Mouse (Mus musculus) activated CD4-positive, CD25-positive, alpha-beta regulatory T cell, adult 9 weeks (primary cell): ENCODE results near the gene Gtf2h1. TPM values are rescaled to one million over a fixed set of nuclear protein-coding genes. Genes with fewer than 3 reads are reported as not detected.

Source experiments
- polyA plus RNA-seq: library from polyadenylated mRNA; unstranded; fragments of 100-300 nt; shearing (Covaris generic); gene quantifications from one replicate; pipeline ENCODE4 v1.2.1, GENCODE M21; 2017

The Gtf2h1 gene
- 42.9 TPM for polyA plus RNA-seq

GRCm38 (mm10) chr7:46795287-46796205, at the start of gene Gtf2h1, which contains the start of gene Hps5:
Gene Gtf2h1, plus strand, starts transcription at chr7:46796103.
Gene Hps5, minus strand, starts transcription at chr7:46796064.

GRCm38 (mm10) chr7:46751490-46751889, 44.4 kb upstream of the Gtf2h1 start, which contains the start of gene Saa2:
Gene Saa2, plus strand, starts transcription at chr7:46751790.

DNA sequence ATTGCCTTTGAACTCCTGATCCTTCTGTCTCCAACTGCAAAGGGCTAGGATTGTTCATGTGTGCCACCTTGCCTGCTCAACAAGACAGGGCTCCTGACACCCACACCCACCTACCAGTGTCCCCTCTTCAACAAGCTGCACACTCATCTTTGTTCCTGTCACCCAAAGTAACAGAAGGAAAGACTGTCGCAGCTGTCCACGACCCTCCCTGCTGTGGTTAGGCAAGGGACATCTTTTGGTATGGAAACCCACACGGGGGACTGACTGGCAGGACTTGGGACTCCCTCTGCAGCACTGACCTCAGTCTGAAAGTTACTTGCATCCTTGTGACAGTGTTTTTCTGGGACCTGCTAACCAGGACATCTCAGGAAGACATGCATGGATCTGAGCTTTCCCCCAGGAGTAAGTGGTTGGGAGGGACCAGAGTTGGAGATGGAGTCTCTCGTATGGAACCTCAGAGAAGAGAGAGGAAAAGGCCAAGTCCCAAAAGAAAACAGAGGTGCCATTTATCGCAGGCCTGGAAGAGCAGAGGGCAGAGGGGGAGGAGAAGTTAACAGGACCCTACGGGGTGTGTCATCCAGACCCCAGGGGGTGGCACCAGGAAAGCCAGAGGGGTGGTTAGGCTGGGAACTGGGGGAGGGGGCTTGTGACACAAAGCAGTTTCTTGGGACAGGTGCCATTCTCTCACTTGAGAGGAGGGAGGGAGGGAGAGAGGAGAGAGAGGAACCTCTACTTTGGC, 45.1 kb downstream of the Gtf2h1 start, which contains the start of gene Ldha:
Ldha (plus strand) TSS at position 689 of the 739 bp plus-strand sequence.

GRCm38 (mm10) chr7:46860996-46861395, 65.1 kb downstream of the Gtf2h1 start, which contains the start of gene Ldhc:
Gene Ldhc, plus strand, starts transcription at chr7:46861203.

Other genes with a start within 250 kb of the Gtf2h1 start
- 21.3 TPM for gene Sergef, start 156.3 kb upstream of the Gtf2h1 start, polyA plus RNA-seq
- 0.34 TPM for gene Tph1, start 123.6 kb upstream of the Gtf2h1 start, polyA plus RNA-seq
- 25.1 TPM for gene Saal1, start 85.4 kb upstream of the Gtf2h1 start, polyA plus RNA-seq
- gene Saa3, start 80.4 kb upstream of the Gtf2h1 start, polyA plus RNA-seq: not detected
- gene Saa4, start 63.5 kb upstream of the Gtf2h1 start, polyA plus RNA-seq: not detected
- not detected for gene Saa1, start 53.1 kb upstream of the Gtf2h1 start, polyA plus RNA-seq
- gene Saa2, start 44.3 kb upstream of the Gtf2h1 start, polyA plus RNA-seq: not detected
- gene Hps5, start within 50 bp of the Gtf2h1 start, polyA plus RNA-seq: 39.7 TPM
- gene Ldha, start 45.4 kb downstream of the Gtf2h1 start, polyA plus RNA-seq: 1,357 TPM
- not detected for gene Ldhc, start 65.1 kb downstream of the Gtf2h1 start, polyA plus RNA-seq
- gene Tsg101, start 123.9 kb downstream of the Gtf2h1 start, polyA plus RNA-seq: 133 TPM
- 9.3 TPM for gene Uevld, start 162.4 kb downstream of the Gtf2h1 start, polyA plus RNA-seq
- not detected for gene Gm9999, start 187.5 kb downstream of the Gtf2h1 start, polyA plus RNA-seq
- gene Spty2d1, start 212.3 kb downstream of the Gtf2h1 start, polyA plus RNA-seq: 52.0 TPM